Mouse (Mus musculus) stomach, postnatal 0 days (tissue): Measurements from ENCODE around the gene Vps26c. TPM values are rescaled to one million over a fixed set of nuclear protein-coding genes. Genes with fewer than 3 reads are reported as not detected.

Source experiments
- ATAC-seq: fragments of 200-750 bp; cut with Nextera tagmentation; 2 replicates; pipeline ENCODE4 v1.8.0; 2017; ENCODE audit not compliant: low FRiP score, low TSS enrichment
- DNase-seq: peaks from one replicate; pipeline ENCODE4 v3.0.0-alpha.2; 2016; ENCODE audit warnings: low spot score
- H3K27ac ChIP-seq: fragments of 300-500 bp; sonication (generic); replicated peaks from 2 replicates; pipeline ENCODE4 v1.5.1; 2014; ENCODE audit warnings: mild to moderate bottlenecking, control low read depth
- H3K27me3 ChIP-seq: fragments of 300-500 bp; sonication (generic); 2 replicates; pipeline ENCODE4 v1.6.1; 2014; ENCODE audit warnings: low read length; ENCODE audit not compliant: control insufficient read depth, insufficient read depth
- H3K36me3 ChIP-seq: fragments of 300-500 bp; sonication (generic); 2 replicates; pipeline ENCODE4 v1.6.1; 2014; ENCODE audit warnings: low read length, mixed read lengths; ENCODE audit not compliant: control insufficient read depth, insufficient read depth
- H3K4me1 ChIP-seq: fragments of 300-500 bp; sonication (generic); replicated peaks from 2 replicates; pipeline ENCODE4 v1.6.1; 2014; ENCODE audit warnings: antibody characterized with exemption; ENCODE audit not compliant: control insufficient read depth, insufficient read depth
- H3K4me2 ChIP-seq: fragments of 300-500 bp; sonication (generic); replicated peaks from 2 replicates; pipeline ENCODE4 v1.6.1; 2014; ENCODE audit warnings: low read depth, mild to moderate bottlenecking, control low read depth, moderate library complexity
- H3K4me3 ChIP-seq: fragments of 300-500 bp; sonication (generic); 2 replicates; pipeline ENCODE4 v1.5.1; 2014; ENCODE audit warnings: low read depth, low read length, control low read depth
- H3K9ac ChIP-seq: fragments of 300-500 bp; sonication (generic); 2 replicates; pipeline ENCODE4 v1.6.1; 2014; ENCODE audit warnings: mild to moderate bottlenecking, low read length, control low read depth, mixed read lengths
- H3K9me3 ChIP-seq: fragments of 300-500 bp; sonication (generic); 2 replicates; pipeline ENCODE4 v1.6.1; 2016; ENCODE audit warnings: low read length; ENCODE audit not compliant: control insufficient read depth
- CTCF ChIP-seq: IDR thresholded peaks from 2 replicates; pipeline ENCODE4 v1.5.1; 2016; ENCODE audit warnings: antibody characterized with exemption, low read depth, mild to moderate bottlenecking, moderate library complexity
- EP300 ChIP-seq: optimal IDR thresholded peaks from 2 replicates; pipeline ENCODE3; 2016; ENCODE audit warnings: antibody characterized with exemption
- WGBS: fragments of 180-500 bp; shearing (Covaris S2); extraction: QIAGEN DNeasy Blood & Tissue Kit; methylation state at CpG from one replicate; pipeline ENCODE4 v1.1.7; 2014; 5-methylcytosine and 5-hydroxymethylcytosine counted together
- polyA plus RNA-seq: library from polyadenylated mRNA; unstranded; fragments of >200 nt; fragmentation: Nextera tagmentation; extraction: Ambion mirVana; gene quantifications from 2 replicates; pipeline ENCODE4 v1.2.1, GENCODE M21; 2015

Vps26c gene
- polyA plus RNA-seq, 1 experiment from 2014 or later = 28.5 TPM

- ATAC-seq (no peak; the same call in 1 of the 2 replicates), DNase-seq (no peak)
- Histone ChIP-seq H3K27me3 (no peaks in the 10 kb centered on the region), H3K9ac (peak overlapping the region; percentile 90), H3K4me3 (peak overlapping the region; percentile 83), H3K27ac (peak overlapping the region; percentile 96), H3K4me2 (peak overlapping the region; percentile 68), H3K4me1 (no peaks in the 10 kb centered on the region; the same call in 1 of the 2 replicates), H3K36me3 (no peaks in the 10 kb centered on the region), H3K9me3 (no peaks in the 10 kb centered on the region)
- WGBS = 21% methylated on average over 3 of the region's 3 CpGs
- no peak for TF ChIP-seq EP300
- no peak for TF ChIP-seq CTCF
These were observed 916 bp upstream of the Vps26c start for GRCm38 (mm10) chr16:94527546-94527945.

- Histone ChIP-seq H3K27me3 (no peaks in the 10 kb centered on the region), H3K36me3 (no peaks in the 10 kb centered on the region), H3K9ac (peak overlapping the region; percentile 90), H3K27ac (peak overlapping the region; percentile 96), H3K4me3 (peak overlapping the region; percentile 83), H3K4me2 (peak overlapping the region; percentile 68), H3K9me3 (no peaks in the 10 kb centered on the region), H3K4me1 (no peaks in the 10 kb centered on the region; the same call in 1 of the 2 replicates)
- WGBS = 2% methylated on average over 13 of the region's 13 CpGs
- no peak for TF ChIP-seq CTCF
- TF ChIP-seq EP300 = no peak
- ATAC-seq (no peak), DNase-seq (no peak)
These were observed 513 bp upstream of the Vps26c start for GRCm38 (mm10) chr16:94527152-94527534.

- TF ChIP-seq CTCF (no peak), EP300 (no peak)
- under 1% methylated on average over 24 of the region's 24 CpGs for WGBS
- peak overlapping the region; percentile 83 for H3K4me3 ChIP-seq
- H3K36me3 ChIP-seq = no peaks in the 10 kb centered on the region
- DNase-seq = no peak
- peak overlapping the region; percentile 76 for H3K4me2 ChIP-seq
- peak; percentile 69 for ATAC-seq
- H3K4me1 ChIP-seq = no peaks in the 10 kb centered on the region; the same call in 1 of the 2 replicates
- peak overlapping the region; percentile 96 for H3K27ac ChIP-seq
- peak overlapping the region; percentile 90 for H3K9ac ChIP-seq
- H3K27me3 ChIP-seq = no peaks in the 10 kb centered on the region
- no peaks in the 10 kb centered on the region for H3K9me3 ChIP-seq
These were observed 681 bp downstream of the Vps26c start for GRCm38 (mm10) chr16:94525955-94526343.

GRCm38 (mm10) chr16:94524691-94525090 is 1.9 kb downstream of the Vps26c start:
- 67% methylated on average over 9 of the region's 9 CpGs for WGBS
- Histone ChIP-seq H3K9me3 (no peaks in the 10 kb centered on the region), H3K4me2 (no peak overlapping the region)

GRCm38 (mm10) chr16:94523594-94524377 is 2.8 kb downstream of the Vps26c start:
- H3K27ac ChIP-seq = 0 out of 2 replicates have a peak overlapping the region, but pooled peaks have one; percentile 5
- H3K9ac ChIP-seq = no peak overlapping the region
- peaks cover 2% of the 10 kb centered on the region; the same call in 1 of the 2 replicates for H3K4me1 ChIP-seq
- H3K36me3 ChIP-seq = no peaks in the 10 kb centered on the region
- WGBS = 32% methylated on average over 6 of the region's 6 CpGs
- H3K27me3 ChIP-seq = no peaks in the 10 kb centered on the region
- H3K4me2 ChIP-seq = no peak overlapping the region
- ATAC-seq (no peak), DNase-seq (no peak)
- TF ChIP-seq EP300 = no peak
- TF ChIP-seq CTCF = no peak
- H3K9me3 ChIP-seq = no peaks in the 10 kb centered on the region
- no peak overlapping the region for H3K4me3 ChIP-seq

More at GRCm38 (mm10) chr16:94524691-94525090, 1.9 kb downstream of the Vps26c start:
- TF ChIP-seq CTCF (no peak), EP300 (no peak)
- Histone ChIP-seq H3K27ac (no peak overlapping the region), H3K27me3 (no peaks in the 10 kb centered on the region), H3K4me3 (no peak overlapping the region), H3K36me3 (no peaks in the 10 kb centered on the region), H3K4me1 (no peaks in the 10 kb centered on the region; the same call in 1 of the 2 replicates), H3K9ac (no peak overlapping the region)
- DNase-seq = no peak
- ATAC-seq = no peak

GRCm38 (mm10) chr16:94519028-94519427 is 7.6 kb downstream of the Vps26c start:
- 0 out of 2 replicates have a peak, but pooled peaks cover 2% of the 10 kb centered on the region for H3K4me1 ChIP-seq
- DNase-seq (no peak), ATAC-seq (peak; percentile 56; the same call in 1 of the 2 replicates)
- H3K36me3 ChIP-seq = no peaks in the 10 kb centered on the region
- H3K4me2 ChIP-seq = no peak overlapping the region; the same call in 1 of the 2 replicates
- 0 out of 2 replicates have a peak overlapping the region, but pooled peaks have one; percentile 41 for H3K9ac ChIP-seq
- H3K27me3 ChIP-seq = no peaks in the 10 kb centered on the region
- H3K27ac ChIP-seq = peak overlapping the region; percentile 71
- 27% methylated on average over 6 of the region's 6 CpGs for WGBS
- TF ChIP-seq EP300 = no peak
- TF ChIP-seq CTCF = no peak
- H3K4me3 ChIP-seq = no peak overlapping the region
- no peaks in the 10 kb centered on the region for H3K9me3 ChIP-seq
